9 mouse cellular contexts compared by ENCODE assay signal in genomic region chr16:11254723-11255164, GRCm38 (mm10). TPM values are rescaled to one million over a fixed set of nuclear protein-coding genes. Genes with fewer than 3 reads are reported as not detected.
A peak's percentile ranks its signal among the peaks of the same experiment; 100 is the strongest.
DNase-seq lines count a peak whose midpoint lies in the region; ATAC-seq and TF ChIP-seq lines count a peak whose summit lies in the region.
"Had no signal": no experiment of that assay in that cellular context is flagged by ENCODE, and none has a peak within 500 bp of the region (broad histone marks: within the 10 kb centered on the region; RNA-seq: fewer than 3 reads in every experiment).

No protein-coding gene starts in this region.

- no peak for TF ChIP-seq CTCF in testis, adult 2 months (IDR thresholded peaks at IDR 0.05; ENCODE audit: control insufficient read depth, insufficient read depth, insufficient replicate concordance, low read depth, low read length)

- peak overlapping the region; percentile 98 for H3K9ac ChIP-seq in liver, embryonic 12.5 days

- ATAC-seq in liver, embryonic 12.5 days = no peak

- peak; percentile 2 for DNase-seq in gastrocnemius, adult 18-20 months (ENCODE audit: low spot score)
- no peak for DNase-seq in gastrocnemius, postnatal 14 days
- DNase-seq in testis, postnatal 10 days (ENCODE audit: low spot score) = no peak
- DNase-seq in urinary bladder, adult 18-20 months (ENCODE audit: low spot score in 2 of 2) = no peak
- no peak for DNase-seq in adrenal gland, postnatal 14 days
- no peak for DNase-seq in right cerebral cortex, postnatal 14 days

- intact Hi-C loops in gastrocnemius, postnatal 14 days (cut with DNase I; ENCODE audit: low total_unique reads) = no loop called here

- peak overlapping the region; percentile 97 for H3K4me3 ChIP-seq in testis, adult 2 months (ENCODE audit: control insufficient read depth, low read depth, low read length)
- peak overlapping the region; percentile 100 for H3K4me3 ChIP-seq in liver, embryonic 12.5 days

- 18% methylated on average over 10 of the region's 10 CpGs for WGBS in liver, embryonic 12.5 days (ENCODE audit: insufficient replicate concordance)

- H3K9me3 ChIP-seq in liver, embryonic 12.5 days (replicated peaks) = no peaks in the 10 kb centered on the region

- H3K27me3 ChIP-seq in testis, adult 2 months (ENCODE audit: control insufficient read depth, insufficient read depth, low read length) = no peaks in the 10 kb centered on the region
- no peaks in the 10 kb centered on the region for H3K27me3 ChIP-seq in liver, embryonic 12.5 days (replicated peaks)

- peaks cover 2% of the 10 kb centered on the region; the same call in 1 of the 2 replicates for H3K4me1 ChIP-seq in testis, adult 2 months (ENCODE audit: control insufficient read depth, insufficient read depth, low read length)
- peaks cover 23% of the 10 kb centered on the region for H3K4me1 ChIP-seq in liver, embryonic 12.5 days

- H3K27ac ChIP-seq in testis, adult 2 months (ENCODE audit: control insufficient read depth, insufficient read depth, low read depth, low read length) = peak overlapping the region; percentile 93
- peak overlapping the region; percentile 94 for H3K27ac ChIP-seq in liver, embryonic 12.5 days

- peak overlapping the region; percentile 85 for H3K4me2 ChIP-seq in liver, embryonic 12.5 days

- no peaks in the 10 kb centered on the region for H3K36me3 ChIP-seq in testis, adult 2 months (ENCODE audit: control insufficient read depth, insufficient read depth, low read length)
- H3K36me3 ChIP-seq in liver, embryonic 12.5 days = peaks cover 14% of the 10 kb centered on the region; the same call in 1 of the 2 replicates

- no peak for TF ChIP-seq POLR2A in testis, adult 2 months (IDR thresholded peaks at IDR 0.05; ENCODE audit: control insufficient read depth, low read depth, low read length)

RNA-seq across cellular contexts. Expression of gene Gspt1, which starts 0.6 kb away (rescaled TPM):
- 10 to 100 TPM; 60.7 to 60.8 TPM for total RNA-seq in gastrocnemius, adult 18-20 months (2021)
- 10 to 100 TPM; 62.9 to 67.7 TPM for total RNA-seq in gastrocnemius, postnatal 14 days (2021)
- polyA plus RNA-seq in testis, adult 2 months (2012; rRNA removed) = 15.4 and 18.1 TPM in 2 replicates
- polyA plus RNA-seq in liver, embryonic 12.5 days (2016; fragmentation: Nextera tagmentation; extraction: Ambion mirVana) = 103 TPM in 2 replicates
- 122 and 133 TPM in 2 replicates for total RNA-seq in adrenal gland, postnatal 14 days (2021)

RNA-seq across cellular contexts. Expression of gene Rsl1d1, which starts 51.6 kb away (rescaled TPM):
- total RNA-seq in gastrocnemius, adult 18-20 months (2021) = 10 to 100 TPM; 42.7 to 44.9 TPM
- 10 to 100 TPM; 51.2 to 61.8 TPM for total RNA-seq in gastrocnemius, postnatal 14 days (2021)
- polyA plus RNA-seq in testis, adult 2 months (2012; rRNA removed) = 7.1 and 8.3 TPM in 2 replicates
- 207 TPM in 2 replicates for polyA plus RNA-seq in liver, embryonic 12.5 days (2016; fragmentation: Nextera tagmentation; extraction: Ambion mirVana)
- total RNA-seq in adrenal gland, postnatal 14 days (2021) = 78.6 and 81.6 TPM in 2 replicates

RNA-seq across cellular contexts. Expression of gene Tnfrsf17, which starts 58.9 kb away (rescaled TPM):
- total RNA-seq in gastrocnemius, adult 18-20 months (2021) = not detected
- not detected for total RNA-seq in gastrocnemius, postnatal 14 days (2021)
- polyA plus RNA-seq in testis, adult 2 months (2012; rRNA removed) = 0.23 TPM in 1 of 2 replicates, not detected in the other
- polyA plus RNA-seq in liver, embryonic 12.5 days (2016; fragmentation: Nextera tagmentation; extraction: Ambion mirVana) = not detected in 2 replicates
- not detected in 2 replicates for total RNA-seq in adrenal gland, postnatal 14 days (2021)
- total RNA-seq: common myeloid progenitor, adult 5-6 weeks had no signal
